Mouse (Mus musculus) naive thymus-derived CD4-positive, alpha-beta T cell, adult 5 months (primary cell): ENCODE measurements around the gene Mxra7. TPM values are rescaled to one million over a fixed set of nuclear protein-coding genes. Genes with fewer than 3 reads are reported as not detected.

Experiments used
- polyA plus RNA-seq: library from polyadenylated mRNA; unstranded; fragments of 100-300 nt; shearing (Covaris generic); gene quantifications from one replicate; pipeline ENCODE4 v1.2.1, GENCODE M21; 2017

Gene Mxra7
- polyA plus RNA-seq: not detected

DNA sequence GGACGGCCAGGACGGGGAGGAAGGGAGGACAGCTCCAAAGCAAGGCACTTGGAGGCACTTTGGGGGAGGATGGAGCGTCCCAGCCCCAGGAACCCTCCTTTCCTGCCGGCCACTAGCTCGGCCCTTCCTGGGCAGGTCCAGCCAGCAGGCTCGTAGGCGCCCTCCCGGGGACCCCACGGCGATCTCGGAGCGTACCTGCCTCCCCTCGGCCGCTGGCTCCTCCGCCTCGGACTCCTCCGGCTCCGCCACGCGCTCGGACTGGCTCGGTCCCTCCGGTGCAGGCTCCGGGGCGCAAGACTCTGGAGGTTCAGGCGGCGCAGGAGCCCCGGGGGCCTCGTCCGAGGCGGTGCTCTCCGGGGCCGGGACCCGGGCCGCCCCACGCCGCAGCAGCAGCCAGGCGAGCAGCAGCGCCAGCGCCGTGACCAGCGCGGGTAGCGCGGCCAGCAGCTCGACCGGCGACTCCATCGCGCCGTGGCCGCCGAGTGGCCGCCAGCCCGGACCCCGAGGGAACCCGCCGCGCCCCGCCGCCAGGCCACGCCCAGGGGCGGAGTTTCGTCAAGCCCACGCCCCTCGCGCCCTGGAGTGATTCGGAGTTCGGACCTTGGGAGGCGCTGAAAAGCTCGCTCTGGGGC lies at the start of gene Mxra7:
TSS of gene Mxra7 (minus strand) at position 513 of the 632 bp plus-strand sequence.

DNA sequence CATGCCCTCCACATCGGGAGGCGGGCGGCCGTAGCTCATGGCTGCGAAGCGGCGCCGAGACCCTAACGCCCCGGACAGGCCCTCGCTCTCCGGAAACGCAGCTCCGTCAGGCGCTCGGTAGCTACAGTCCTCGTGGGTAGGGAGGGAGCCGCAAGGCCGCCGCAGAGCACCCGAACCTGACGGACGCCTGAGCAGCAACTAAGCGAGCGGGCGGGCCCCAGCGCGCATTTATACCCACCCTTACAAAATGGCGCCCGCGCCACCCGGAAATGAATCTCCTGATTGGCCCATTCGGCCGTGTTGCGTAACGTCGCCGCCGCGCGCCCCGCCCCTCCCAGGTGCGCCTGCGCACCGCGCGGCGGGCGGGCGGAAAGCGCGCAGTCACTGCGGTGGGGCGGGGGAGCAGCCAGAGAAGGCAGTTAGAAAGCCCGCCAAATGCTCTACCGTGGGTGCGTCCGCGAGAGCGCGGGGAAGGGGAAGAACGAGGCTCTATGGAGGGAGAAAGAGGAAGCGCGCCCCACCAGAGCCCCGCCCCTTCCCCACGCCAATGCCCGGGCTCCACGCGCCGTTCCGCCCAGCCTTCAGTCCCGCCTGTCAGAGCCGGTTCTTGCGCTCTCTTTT lies 25.2 kb upstream of the Mxra7 start, which contains the start of gene Srsf2:
TSS of gene Srsf2 (minus strand) at position 204 of the 621 bp plus-strand sequence.

DNA sequence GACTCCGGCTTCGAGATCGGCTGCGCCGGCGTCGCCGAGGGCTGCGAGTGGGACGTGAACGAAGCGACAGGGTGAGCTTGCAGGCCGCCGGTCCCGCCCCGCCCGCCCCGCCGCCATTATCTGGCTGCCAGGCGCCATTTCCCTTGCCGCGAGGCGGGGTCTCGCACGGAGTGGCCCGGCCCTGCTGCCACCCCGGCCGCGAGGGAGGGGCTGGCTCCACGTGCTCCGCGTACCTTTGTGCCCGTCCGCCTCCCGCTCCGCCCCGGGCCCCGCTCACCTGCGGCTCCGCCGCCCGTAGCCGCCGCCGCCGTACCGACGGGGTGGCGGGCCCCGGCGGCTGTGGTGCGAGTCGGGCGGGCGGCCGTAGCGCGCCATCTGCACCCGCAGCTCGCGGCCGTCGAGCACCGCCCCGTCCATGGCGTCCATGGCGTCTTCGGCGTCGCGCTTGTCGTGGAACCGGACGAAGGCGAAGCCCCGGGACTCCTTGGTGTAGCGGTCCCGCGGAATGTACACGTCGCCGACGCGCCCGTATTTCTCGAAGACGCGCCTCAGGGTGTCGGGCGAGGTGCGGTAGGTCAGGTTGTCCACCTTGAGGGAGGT lies 24.5 kb upstream of the Mxra7 start, which contains the start of gene Mfsd11:
TSS of gene Mfsd11 (plus strand) at position 150 of the 600 bp plus-strand sequence.

DNA sequence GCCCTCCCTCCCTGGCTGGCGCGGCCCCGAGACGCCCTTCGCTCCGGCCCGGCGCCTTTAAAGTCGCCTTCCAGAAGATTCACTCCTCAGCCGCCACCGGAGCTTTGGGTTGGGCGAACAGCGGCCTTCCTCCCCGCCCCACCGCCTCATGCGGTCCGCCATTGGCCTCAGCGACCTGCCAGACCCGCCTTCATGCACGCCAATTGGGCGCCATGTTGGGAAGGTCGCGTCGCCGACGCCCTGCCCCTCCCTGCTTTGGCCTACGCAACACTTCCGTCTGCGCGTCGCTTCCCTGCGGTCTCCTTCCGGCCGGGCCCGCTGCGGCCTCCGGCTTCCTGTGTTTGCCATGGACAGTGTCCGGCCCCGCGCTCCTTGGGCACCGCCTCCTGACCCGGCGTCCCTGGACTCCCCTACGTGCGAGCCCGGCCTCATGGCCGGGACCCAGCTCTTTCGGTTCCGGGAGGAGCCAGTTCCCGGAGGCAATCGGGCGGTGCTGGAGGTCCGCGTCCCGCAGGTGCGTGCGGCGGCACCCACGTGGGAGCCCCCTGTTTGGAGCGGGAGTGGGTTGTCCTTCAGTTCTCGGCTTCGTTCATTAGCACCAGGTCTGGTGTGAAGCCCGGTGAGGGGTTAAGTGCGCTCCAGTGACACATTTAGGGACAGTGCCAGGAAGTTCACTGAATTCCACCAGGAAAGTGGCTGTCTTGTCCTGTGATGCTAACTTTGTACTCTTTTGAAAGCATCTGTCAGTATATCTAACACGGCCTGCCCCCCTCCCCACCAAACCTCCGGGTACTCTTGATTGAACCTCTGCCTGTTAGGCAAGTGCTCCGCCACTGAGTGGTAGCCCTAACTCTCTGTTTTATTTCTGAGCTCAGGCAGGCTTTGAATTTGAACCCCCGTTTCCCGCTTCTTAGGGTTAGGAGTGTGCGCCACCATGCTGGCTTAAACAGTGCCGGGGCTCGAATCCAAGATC lies 15.7 kb upstream of the Mxra7 start, which contains the start of the genes Mettl23 and Jmjd6:
TSS of gene Mettl23 (plus strand) at position 18 of the 973 bp plus-strand sequence.
TSS of gene Jmjd6 (minus strand) at position 189 of the 973 bp plus-strand sequence.

DNA sequence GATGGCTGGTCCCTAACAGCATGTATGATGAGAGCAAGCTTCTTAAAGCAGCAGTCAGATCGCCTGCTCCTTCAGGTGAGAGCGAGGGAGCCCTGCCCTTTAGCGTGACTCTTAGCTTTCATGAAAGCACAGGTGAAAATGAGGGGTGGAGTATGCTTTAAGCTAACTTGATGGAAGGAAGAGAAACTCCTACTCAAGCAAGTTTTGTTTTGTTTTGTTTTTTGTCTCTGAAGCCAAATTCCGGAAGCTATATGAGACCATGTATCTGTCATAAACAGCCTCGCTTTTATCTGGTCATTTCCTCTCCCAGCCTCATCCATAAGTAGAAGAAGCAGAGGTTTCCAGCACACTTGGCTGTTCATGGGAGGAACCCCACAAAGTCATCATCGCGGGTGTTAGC lies 52.4 kb downstream of the Mxra7 start, which contains the start of gene St6galnac1:
TSS of gene St6galnac1 (minus strand) at position 101 of the 400 bp plus-strand sequence.

Other genes starting within 250 kb of the Mxra7 start
- gene Ube2o, start 246.6 kb downstream of the Mxra7 start, polyA plus RNA-seq: 17.9 TPM
- gene Aanat, start 241.6 kb downstream of the Mxra7 start, polyA plus RNA-seq: not detected
- 15.5 TPM for gene Rhbdf2, start 201.0 kb downstream of the Mxra7 start, polyA plus RNA-seq
- not detected for gene Prcd, start 174.5 kb downstream of the Mxra7 start, polyA plus RNA-seq
- not detected for gene Cygb, start 173.7 kb downstream of the Mxra7 start, polyA plus RNA-seq
- not detected for gene St6galnac1, start 52.5 kb downstream of the Mxra7 start, polyA plus RNA-seq
- 154 TPM for gene Mettl23, start 15.2 kb upstream of the Mxra7 start, polyA plus RNA-seq
- gene Jmjd6, start 15.4 kb upstream of the Mxra7 start, polyA plus RNA-seq: 111 TPM
- 15.4 TPM for gene Mfsd11, start 24.4 kb upstream of the Mxra7 start, polyA plus RNA-seq
- 412 TPM for gene Srsf2, start 25.0 kb upstream of the Mxra7 start, polyA plus RNA-seq
- not detected for gene Mgat5b, start 90.8 kb upstream of the Mxra7 start, polyA plus RNA-seq